Mouse (Mus musculus): ENCODE measurements around the gene Edaradd.

Edaradd gene

DNA sequence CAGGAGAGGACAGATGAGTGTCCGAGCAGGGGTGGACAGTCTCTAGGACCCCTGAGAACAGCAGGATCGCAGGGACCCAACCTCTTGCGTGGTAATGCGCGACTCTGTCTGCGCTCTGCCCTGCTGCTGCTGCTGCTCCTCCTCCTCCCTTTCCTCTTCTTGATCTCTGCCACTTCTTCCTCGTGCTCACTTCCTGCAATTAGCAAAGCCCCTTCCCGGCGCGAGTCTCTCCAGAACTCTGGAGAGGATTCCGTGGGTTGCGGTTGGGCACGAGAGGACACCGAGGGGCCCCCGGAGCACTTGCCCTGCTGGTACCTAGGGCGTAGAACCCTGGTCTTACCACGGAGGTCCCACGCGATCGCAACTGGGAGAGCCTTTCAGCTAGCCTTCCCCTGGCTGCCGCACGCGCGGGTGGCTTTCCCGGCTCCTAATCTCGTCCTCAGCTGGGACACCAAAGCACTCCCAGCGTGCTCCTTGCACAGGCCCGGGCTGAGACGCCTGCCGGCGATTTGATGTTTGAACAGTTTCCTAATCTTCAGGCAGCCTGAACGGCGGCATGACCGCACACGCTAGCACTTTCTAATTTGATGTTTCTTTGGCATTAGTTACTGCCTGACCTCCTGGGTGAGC, at the start of gene Edaradd:
TSS of gene Edaradd (minus strand) at position 484 of the 630 bp plus-strand sequence.
- peak in 1 of 2 experiments; percentile 8 for DNase-seq

DNA sequence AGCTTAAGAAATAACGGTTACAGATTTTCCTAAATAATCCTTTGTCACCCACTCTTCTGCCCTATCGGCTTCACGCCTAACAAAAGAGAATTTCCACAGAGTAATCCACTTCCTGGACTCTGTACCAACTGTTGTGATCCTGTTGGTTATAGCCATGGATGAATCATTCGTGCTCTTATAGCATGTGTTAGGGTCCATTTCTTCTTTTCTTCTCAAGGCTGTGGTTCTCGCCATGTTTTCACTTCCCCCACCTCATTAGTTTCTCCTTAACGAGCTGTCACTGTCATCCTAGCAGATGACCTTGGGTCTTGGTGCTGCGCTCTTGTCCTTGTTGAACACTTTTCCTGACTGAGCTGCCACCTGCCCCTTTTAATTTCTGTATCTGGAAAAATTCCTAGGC, 49.5 kb upstream of the Edaradd start:
- no peak for DNase-seq

DNA sequence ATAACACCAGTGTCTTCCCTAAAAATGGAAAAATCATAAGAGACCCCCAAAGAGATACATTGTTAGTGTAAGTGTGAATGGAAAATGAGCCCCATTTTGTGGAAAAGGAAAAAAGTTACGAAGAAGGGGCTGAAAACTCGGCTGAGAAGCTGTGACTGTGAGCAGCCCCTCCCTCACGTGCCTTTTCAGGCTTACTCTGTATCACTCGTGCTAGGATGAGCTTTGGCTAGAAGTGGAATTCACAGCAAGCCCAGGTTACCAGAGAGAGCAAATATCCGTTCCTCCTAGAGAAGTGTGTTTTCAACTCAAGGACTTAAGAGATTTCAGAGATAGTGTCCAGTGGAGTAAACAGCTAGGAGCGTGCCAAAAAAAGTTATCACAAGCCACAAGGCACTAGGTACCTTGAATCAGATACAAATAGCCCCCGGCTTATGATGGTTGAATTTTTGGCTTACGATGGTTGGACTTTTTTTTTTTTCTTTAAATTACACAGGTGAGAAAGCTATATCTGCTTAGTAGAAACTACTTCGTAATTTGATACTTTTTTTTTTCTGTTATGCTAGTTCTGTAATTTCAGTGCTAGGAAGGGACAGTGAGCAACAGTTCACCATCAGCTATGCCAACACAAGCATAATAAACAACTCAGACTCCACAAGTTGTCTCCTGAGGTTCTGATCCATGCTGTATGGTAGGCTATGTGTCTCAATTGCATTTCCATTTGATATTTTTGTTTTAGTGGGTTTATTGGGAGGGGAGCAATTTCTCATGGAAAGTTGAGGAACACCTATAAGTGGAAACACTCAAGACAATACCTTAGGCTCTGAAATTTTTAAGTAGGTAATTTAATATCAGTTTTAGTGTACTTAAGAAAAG, 48.6 kb upstream of the Edaradd start:
- no peak for DNase-seq

DNA sequence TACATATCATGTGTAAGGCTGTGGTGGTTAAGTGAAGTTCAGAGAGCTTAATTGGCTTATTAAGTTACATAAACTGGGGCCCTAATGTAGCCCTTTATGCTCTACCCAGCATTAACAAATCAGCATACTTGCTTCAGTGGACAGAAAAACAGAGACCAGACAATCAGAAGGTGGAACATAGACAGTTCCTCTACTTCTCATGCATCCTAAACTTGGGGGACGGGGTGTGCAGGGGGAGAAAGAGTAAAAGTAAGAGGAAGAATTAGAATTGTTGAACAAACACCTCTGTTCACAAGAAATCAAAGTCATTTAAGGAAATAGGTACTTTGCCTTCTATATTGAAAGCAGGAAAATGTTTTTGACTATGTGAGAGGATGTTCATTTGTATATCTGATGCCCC, 47.7 kb upstream of the Edaradd start:
- no peak for DNase-seq

DNA sequence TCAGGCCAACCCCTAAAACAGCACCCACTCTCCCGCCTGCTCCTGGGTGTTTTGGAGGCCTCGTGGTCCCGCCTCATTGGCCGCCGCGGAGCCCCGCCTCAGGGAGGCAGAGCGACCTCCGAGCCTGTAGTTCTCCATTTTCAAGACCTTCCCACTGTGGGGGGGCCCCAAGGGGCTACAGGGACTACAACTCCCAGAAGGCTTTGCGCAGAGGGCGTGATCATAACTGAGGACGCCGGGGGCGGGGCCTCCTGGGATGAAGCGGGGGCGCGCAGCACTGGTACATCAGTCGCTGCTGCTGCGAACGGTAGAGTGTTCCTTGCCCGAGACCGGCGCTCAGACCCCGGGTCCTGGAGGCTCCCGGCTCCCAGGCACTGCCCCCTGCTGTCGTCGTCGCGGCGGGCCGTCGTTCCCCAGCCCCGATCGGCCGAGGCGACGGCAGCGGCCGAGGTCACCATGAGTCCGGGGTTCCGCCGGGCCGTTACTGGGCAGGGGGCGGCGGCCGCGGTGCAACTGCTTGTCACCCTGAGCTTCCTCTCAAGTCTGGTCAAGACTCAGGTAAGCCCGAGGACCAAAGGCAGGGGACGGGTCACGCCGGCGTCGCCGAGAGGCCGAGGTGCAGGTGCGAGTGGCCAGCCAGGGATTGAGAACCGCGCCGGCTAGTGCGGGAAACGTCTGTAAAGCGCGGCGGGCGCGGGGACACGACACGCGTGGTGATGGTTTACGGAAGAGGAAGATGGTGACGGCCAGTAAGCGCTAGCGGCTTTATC, 45.6 kb upstream of the Edaradd start, which contains the start of gene Ero1lb:
TSS of gene Ero1lb (plus strand) at position 254 of the 770 bp plus-strand sequence.
- DNase-seq = peak; percentile 99 to 100

DNA sequence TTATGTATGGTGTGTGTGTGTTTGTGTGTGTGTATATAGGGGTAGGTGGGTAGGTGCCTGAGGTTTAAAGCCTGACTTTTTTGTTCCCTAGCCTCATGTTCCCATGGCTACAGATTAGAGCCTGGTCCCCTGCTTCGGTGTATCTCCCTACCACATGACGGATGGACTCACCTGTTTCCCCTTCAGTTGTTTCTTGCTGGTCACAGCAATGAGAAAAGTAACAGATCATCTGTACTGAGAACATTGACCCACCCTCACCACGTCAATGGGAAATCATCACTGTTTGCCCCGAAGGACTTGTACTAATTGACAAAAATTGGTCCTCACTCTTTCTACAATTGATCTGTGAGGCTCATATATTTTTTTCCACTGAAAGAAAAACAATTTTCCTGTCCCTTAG, 42.0 kb upstream of the Edaradd start:
- DNase-seq = no peak

DNA sequence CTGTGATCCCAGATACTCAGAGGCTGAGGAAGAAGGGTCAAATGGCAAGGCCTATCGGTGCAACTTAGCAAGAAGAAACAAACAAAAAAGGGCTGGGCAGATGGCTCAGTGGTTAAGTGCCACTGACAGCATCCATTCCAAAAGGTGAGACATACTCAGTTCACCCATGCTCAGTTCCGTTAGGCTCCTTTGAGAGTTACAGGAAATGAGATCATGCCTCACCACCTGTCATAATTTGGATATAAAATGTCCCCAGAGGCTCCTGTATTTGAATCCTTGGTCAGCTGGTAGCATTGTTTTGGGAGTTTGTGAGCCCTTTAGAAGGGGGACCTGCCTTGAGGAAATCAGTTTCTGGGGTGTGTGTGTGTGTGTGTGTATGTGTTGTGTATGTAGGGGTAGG, 41.5 kb upstream of the Edaradd start:
- no peak for DNase-seq

DNA sequence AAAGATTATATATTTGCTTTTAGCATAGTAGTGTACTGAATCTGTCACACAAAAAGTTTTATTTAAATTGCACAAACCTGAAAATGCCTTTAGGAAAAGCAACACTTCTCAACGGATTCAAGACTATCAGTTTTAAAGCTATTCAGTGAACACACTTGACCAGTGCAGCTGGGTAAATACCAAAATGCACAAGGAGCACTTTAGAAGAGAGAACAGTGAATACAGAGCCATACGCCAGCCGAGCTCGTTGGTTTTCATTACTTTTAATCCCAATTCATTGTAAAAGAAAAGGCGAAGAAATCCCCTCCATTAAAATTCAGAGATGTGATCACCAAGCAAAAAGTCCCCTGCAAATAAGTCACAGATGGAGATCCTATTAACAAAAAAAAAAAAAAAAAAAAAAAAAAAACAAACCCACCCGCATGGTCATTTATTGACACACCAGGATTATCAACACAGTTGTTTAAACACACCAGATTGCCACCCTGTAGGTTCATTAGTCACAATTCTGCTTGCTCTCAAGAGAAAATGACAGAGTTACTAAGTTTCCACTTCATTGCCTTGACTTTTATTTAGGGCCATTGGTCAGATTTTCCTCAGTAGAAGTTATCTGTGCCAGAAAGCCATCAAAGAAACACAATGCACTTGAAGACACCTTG, 39.4 kb upstream of the Edaradd start:
- DNase-seq = no peak

DNA sequence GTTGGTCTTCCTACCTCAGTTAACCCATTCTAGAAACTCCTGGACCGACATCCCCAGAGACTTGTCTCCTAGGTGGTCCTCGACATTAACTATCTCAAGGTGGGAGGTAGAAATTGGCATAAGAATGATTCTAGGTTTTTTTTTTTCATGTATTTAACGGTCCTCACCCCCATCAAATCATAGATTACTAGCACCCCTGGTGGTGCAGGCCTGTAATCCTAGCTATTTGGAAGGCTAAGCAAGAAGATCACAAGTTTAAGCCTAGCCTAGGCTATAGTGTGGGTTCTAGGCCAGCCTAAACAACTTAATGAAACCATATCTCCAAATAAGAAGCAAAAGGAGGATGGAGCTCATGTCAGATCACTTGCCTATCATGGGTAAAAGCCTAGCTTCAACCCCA, 38.8 kb upstream of the Edaradd start:
- no peak for DNase-seq

DNA sequence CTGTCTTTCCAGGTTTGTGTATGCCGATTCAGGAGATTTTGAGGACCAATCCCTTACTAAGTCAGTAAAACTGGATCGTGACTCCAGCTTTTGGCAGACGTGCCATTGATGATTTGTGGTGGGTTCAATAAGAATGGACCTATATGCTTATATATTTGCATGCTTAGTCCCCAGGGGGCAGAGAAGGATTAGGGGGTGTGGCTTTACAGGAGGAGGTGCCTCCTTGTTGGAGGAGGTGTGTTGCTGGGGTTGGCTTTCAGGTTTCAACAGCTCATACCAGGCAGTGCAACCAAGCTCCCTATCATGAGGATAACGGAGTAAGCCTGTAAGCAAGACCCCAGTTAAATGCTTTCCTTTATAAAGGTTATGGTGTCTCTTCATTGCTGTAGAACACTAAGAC, 34.0 kb upstream of the Edaradd start:
- DNase-seq = no peak

DNA sequence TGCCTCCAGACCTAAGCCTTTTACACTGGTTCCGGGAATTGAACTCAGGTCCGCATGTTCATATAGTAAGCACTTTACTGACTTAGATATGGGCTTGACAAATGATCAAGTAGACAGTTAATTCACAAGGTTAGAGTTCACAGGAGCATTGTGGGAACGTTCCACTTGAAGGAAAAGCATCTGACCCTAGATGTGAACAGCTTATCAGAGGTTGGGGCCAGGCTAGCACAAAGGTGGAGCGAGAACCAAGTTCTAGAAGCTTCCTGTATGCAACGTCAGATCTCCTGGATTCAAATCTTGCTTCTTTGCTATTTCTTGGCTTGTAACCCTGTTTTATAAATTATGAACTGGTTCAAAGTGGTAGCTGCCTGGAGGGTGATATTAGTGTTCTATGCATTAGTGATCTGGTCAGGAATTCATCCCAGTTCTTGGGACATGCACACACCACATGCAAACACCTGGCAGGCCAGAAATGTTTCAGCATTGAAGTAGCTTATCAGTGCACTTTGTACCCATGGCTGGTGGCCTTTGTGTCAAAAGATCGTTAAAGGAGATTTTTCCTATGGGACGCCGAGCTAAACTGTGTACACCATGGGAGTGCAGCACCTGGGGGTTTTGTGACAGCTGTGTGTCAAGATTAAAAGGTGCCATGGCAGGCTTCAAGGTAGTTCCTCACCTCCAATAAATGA, 23.8 kb upstream of the Edaradd start:
- no peak for DNase-seq

DNA sequence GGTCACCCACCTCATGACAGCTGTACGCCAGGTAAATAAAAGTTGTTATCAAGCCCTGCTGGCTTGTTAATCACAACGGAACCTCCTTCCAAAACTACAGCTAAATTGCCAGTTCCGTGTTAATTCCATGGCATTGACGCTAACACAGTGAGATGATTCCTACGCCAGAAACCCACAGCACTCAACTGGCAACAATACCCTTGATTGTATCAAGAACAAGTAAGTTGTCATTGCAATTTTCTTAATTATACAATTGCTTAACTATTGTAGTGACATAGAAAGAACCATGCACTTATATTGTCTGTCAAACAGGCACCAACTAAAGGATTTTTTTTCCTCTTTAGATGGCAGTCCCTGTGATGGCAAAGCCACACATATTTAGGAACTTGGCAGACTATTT, 23.0 kb upstream of the Edaradd start:
- DNase-seq = no peak

DNA sequence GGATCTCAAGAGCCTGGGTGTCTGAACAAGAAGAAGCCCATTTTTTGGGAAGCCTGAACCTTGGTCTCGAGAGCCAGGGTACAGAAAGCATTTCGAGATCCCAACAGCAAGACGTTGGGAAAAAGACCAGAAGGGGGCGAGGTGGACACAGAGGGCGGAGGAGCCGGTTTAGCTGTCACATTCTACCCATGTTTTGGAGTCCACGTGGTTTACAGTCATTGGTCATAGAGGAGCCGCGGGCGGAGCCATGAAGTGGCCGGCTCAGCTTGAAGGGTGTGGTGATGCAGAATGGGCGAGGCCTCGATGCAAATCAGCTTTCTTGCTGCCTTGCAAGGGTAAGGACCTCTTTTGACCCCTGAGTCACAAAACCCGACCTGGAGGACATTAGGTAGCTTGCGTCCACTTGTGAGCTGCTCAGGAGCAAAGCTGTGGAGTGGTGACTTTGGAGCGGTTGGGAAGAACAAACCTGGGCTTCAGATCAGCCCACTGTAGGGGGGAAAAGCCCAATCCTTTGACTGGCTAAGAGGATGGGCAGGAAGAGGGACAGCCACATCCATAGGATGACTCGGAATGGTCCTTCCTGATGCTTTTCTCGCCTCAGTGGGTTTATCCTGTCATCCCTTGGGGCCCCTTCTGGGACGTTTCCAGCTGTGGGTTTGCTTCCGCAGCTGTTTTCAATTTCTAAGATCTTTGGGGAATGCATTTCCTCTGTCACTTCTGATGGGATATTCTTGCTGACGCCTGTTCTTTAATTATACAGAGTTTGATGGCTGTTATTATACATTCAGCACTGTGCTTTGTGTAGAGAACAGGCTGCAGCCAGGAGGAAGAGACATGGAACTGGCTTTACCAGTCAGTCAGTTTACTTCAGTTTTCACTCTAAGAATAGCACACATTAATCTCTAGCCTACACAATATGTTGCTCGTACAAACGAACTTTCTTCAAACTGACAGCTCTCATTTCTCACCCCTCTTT, 22.1 kb upstream of the Edaradd start:
- DNase-seq = peak; percentile 4 to 6

DNA sequence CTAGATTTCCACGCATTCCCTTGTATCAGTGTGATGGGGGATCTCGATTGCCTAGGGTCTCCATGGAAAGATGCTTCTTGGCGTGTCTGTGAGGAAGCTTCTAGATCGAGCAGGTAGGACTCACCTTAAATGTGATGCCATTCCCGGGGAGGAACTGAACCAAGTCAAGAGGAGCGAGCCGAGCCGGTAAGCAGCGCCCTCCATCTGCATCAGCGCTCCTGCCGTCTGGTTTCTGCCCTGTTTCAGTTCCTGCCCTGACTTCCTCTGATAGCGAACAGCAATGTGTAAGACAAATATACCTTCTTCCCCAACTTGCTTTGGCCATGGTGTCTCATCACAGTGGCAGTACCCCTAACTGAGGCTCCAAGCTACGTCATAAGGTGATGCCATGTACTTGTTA, 19.9 kb upstream of the Edaradd start:
- DNase-seq = no peak

DNA sequence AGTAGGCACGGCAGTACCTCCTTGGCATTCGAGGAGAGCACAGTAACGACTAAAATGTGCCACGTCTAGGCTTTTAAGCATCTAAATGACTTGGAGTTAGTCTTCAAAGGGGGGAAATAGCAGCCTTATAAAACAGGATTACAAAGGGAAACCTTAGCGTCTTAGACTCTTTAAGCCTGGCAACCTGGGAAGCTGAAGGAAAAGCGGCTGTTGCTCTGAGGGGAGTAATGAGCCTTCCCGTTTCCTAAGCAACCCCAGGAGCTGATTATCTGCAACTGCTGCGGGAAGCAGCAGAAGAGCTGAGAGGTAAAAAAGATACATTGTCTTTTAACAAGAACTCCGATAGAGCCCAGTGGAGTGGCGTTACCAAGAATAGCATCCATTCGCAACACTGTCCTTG, 19.5 kb upstream of the Edaradd start:
- DNase-seq = no peak

DNA sequence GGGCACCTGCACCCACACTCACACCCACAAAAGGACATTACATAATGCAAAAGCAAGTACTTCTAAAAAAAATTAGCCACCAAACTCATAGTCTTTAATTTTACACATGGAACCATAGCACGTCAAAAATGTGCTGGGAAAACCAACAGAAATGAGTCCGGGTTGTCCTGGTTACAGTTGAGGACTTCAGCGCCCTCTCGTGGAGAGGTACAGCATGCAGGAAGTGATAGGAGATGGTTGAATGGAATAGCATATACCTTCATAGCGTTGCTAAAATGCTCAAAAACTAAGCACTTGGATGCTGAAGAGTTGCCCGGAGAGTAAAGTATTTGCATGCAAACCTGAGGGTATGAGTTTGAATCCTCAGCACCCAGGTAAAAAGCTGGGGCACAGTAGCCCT, 17.7 kb upstream of the Edaradd start:
- peak; percentile 8 to 12 for DNase-seq

DNA sequence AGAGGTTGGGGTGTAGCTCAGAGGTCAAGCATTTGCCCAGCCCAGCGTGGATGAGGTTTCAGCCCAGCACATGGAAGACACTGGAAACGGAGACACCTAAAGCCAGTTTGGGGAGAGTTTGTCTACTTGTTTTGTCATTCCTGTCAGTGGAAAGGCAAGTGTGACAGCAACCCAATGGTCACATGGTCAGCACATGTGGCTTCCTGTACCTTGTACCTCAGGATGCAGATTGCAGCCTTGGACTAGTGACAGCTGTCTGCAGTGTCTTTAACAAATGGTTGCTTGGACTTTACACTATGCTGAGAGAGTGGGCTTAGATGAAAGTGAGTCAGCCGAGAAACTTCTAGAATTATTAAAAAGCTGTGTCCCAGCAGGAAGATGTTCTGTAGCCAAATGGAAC, 14.4 kb upstream of the Edaradd start:
- no peak for DNase-seq

DNA sequence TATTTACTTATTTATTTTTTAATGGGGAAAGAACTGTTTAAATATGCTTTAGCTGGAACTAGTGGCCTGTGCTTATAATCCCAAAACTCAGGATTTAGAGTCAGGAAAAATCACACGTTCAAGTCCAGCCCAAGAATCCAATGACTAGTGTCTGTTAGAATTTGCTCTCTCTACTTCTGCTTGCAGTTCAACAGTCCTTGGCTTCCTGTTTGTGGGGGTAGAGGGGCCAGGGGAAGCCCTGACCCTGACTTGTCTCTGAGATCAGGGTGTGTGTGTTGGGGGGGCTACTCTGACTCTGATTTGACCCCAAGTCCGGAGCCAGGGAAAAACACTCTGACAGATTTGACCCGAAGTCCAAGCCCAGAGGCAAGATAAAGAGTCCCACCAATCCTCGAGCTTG, 5.4 kb upstream of the Edaradd start:
- DNase-seq = no peak

DNA sequence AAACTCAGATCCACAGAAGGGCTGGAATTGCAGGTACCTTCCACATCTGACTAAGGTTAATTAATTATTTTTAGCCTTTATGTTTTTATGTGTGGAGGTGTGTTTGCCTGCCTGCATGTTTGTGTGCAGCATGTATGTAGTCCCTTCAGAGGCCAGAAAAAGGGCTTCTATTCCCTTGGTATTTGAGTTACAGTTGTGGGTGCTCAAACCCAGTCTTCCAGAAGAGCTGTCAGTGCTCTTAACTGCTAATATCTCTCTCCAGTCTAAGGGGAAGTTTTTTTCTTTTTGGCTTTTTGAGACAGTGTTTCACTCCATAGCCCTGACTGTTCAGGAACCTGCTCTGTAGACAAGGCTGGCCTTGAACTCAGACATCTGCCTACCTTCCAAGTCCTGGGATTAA, 2.1 kb upstream of the Edaradd start:
- no peak for DNase-seq

DNA sequence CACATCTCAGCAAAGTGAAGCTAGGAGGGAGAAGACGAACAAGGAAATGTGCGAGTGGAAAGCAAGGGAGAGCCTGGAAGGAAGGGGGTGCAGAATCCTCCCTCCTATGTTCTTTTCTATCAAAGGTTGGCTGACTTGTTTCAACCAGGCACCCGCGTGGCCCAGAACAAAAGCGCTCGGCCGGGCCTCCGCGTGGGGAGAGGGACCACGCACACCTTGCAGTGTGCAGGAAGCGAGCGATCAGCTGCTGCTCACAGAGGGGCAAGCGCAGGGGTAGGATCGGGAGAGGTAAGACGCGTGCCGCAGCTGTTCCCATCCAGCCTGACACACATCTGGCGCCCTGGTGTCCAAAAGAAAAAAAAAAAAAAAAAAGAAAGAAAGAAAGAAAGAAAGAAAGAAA, 867 bp downstream of the Edaradd start:
- no peak for DNase-seq

Measured in cerebellum, adult 18-20 months (tissue).